Mouse (Mus musculus): ENCODE measurements around the gene Ankrd10.
"Not testable (repeated sequence)": the region's sequence is repeated elsewhere in the genome, so short reads cannot be mapped to it uniquely, and the experiment has no call there.

Ankrd10 gene

DNA sequence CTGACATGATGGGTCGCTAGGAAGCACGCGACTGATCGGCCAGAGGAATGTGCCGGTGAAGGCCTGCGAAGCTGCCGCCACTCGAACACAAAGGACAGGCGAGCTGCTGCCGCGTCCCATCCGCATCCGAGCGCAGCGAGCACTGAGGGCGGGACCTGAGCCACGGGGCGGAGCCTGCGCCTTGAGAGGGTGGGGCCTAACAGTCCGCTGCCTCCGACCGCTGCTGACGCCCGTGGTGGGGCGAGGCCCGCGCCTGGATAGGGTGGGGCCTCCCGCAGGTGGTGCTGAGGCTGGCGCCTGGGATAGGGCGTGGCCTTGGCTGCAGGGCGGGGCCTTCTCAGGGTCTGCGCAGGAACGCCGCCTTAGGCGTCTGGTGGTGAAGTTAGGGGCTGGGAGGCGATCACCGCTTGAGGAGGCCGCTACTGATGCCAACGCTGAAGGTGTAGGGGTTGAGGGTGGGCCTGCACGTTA, at the start of gene Ankrd10:
TSS of gene Ankrd10 (minus strand) at position 147 of the 471 bp plus-strand sequence.
- DNase-seq = peak; percentile 90 to 96

DNA sequence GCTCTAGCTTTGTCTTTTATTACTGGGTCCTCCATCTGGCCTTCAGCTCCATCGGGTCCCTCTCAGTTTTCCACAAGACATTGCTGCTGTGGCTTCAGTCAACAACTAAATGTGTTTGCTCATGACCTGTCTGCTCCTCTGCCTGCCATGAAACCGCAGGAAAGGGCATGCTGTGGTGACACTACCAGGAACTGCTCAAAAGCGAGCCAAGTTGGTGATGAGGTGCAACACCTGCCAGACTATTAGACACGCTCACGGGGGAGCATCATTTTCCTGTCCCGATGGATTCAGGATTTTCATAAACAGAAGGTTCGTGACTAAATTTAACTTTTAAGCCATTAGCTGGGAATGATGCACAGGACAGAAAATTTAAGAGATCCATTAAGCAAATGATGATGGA, 49.0 kb upstream of the Ankrd10 start:
- no peak for DNase-seq

DNA sequence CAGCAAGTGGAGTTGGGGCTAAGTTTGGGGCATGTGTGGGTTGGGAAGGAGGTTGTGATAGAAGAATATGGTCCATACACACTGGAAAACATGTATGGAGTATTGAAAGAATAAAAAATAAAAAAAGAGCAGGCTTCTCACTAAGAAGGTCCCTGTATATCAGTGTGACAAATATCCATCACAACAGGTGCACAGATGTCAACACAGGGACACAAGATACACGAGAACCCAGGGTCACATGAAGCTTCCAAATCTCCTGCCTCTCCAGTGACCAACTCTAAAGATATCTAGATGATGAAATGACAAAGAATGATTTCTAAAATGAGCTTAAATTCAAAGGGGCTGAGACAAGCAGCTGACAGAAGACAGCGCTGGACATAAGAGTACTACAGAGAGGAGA, 32.8 kb upstream of the Ankrd10 start:
- DNase-seq = no peak

DNA sequence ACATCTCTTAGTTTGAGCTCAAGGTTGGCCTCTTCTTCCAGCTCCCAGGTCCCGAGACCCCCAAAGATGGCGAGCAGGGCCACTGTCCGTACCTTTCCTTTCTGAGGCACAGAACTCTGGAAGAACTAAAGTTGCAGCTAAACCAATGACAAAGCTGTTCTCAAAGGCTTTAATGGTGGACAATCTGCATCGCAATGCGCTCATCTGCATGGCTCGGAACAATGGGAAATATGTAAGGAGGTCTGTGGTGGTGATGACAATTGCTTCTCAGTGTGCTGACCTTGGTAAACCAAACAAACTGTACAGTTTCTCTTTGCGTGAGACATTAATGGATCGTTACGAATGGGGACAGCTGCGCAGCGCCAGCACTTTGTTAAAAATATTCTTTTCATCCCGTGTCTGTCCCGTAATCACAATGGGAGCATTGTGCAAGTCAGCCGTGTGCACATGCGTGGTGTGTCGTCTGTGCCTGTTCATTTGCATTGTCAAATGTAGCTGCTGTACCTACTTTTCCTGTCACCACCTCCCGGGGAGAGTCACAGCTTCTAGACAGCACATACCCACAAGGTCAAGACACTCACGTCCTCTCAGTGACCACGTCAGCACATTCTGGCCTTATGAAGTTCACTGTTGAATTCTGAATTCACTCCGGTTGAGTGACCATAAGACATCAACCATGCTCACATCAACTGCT, 30.6 kb upstream of the Ankrd10 start:
- DNase-seq = not testable (repeated sequence)

DNA sequence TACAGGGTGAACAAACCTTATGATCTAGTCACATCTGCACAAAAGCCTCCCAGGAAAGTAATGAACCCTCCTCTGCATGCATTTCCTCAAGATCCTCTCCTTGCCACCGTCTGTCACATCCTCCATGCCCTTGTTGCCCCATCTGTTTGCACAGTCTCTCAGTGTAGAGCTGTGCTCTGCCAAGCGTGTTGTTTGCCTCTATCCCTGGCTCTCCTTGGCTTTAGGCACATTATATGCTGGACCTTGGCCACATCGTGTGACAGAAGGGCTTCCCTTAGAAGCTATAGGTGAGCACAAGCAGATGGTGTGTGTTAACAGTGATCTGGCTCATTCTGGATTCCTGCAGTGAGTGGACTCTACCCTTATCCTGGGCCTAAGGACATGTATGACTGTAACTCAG, 26.4 kb upstream of the Ankrd10 start:
- DNase-seq = peak; percentile 52 to 58

DNA sequence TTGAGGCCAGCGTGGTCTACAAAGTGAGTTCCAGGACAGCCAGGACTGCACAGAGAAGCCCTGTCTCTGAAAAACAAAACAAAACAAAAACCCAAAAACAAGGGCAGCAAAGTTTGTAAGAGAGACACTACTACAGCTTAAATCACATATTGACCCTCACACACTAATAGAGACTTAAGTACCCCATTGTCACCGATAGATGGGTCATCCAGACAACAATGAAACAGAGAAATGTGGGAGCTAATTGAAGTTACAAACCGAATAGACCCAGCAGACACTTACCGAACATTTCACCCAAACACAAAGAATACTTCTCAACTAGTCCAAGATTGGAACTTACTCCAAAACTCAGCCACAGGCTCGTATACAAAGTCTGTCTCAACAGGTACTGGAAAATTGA, 14.5 kb upstream of the Ankrd10 start:
- no peak for DNase-seq

- no peak for DNase-seq
Measured at GRCm38 (mm10) chr8:11643123-11643522, 7.6 kb upstream of the Ankrd10 start.

DNA sequence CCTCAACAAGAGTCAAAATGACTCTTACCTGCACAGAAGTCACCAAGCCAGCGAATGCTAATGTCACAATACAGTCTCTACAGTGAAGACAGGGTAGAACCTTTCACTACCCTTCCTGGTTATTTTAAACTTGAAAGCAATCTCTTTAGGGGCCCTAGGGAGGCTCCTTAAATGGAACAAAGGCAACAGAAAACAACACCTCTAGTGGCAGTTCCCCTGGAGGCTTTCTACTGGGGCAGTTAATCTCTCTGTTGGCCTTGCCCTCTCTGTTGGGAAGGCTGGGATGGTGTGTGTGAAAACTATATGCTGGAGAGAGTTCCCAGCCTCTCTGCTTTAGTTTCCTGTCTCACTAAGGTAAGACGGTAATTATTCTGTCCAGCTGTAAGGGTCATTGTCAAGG, 5.0 kb upstream of the Ankrd10 start:
- DNase-seq = no peak

DNA sequence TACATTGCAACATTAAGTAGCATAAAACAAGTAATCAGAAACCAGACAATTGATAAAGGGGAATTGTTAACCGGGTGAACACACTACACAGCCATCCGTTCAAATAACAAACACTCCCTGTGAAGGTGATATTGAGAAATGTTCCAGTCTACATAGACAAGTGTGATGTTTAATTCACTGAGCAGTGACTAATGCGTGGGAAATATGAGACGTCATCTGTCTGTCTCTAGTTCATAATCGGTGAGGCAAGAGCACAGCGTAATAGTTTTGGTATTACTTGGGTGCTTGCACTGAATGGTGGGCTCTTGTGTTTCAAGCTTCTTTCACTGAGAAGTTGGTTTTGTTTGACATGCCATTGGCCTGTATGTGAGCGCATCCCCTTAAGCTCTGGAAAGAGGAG, 2.0 kb upstream of the Ankrd10 start:
- no peak for DNase-seq

DNA sequence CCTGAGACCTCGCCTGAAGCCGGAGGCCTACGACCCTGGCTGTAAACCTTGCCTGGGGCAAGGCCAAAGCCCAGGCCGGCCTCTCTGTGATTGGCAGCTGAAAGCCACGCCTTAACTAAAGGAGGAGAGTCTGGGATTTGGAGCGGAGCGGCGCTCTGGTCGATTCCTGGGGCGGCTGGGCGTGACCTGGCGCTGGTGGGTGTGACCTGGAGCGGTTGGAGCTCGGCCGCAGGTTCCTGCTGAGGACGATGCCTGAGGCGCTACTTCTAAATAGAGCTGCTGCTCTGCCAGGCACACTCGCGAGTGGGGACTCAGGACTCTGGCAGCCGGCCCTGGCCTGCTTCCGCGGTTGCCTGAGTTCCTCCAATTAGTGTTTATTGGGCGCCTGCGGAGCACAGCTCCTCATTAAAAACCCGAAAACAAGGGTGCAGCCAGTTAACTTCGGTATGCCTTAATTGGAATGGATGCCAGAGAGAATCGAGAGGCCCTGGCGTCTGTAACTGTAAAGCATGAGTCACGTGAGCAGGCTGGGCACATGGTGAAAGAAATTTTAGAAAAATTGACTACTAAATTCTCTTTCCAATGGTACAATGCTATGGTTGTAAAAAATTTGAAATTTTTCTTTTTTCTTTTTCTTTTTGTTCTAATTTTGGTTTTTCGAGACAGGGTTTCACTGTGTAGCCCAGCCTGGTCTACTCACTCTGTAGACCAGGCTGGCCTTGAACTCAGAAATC, 934 bp upstream of the Ankrd10 start:
- peak; percentile 73 to 76 for DNase-seq

- DNase-seq = peak; percentile 64 to 71
Measured at GRCm38 (mm10) chr8:11635012-11635577, 462 bp downstream of the Ankrd10 start.

DNA sequence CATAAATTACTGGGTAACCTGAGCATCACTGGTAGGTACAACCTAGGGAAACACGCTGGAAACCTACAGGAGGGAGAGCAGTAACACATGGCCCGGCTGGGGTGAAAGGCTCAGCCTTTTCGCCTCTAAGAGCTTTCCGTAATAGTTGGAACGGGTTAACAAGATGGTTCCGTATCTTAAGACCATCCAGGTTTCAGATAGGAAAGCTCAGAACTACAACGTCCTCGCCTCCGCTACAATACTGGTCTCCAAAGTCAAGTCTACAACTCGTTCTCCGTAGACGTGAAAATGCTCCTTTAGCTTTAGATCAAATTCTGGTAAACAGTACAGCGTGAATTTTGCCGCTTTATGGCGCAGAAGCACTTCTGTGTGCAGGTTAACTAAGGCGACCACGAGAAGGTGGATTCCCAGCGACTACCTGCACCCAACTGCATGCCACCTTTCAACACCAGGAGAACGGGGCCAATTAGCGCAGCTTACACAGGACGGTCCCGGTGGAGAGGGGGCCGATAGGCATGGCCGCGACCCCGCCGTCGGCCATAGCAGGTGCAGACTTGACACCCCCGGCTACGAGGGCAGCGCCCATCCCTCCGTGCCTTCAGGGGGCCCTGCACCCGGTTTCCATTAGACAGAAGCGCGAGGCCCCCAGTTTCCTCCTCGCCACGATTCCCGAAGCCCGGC, 1.1 kb downstream of the Ankrd10 start:
- DNase-seq = no peak

DNA sequence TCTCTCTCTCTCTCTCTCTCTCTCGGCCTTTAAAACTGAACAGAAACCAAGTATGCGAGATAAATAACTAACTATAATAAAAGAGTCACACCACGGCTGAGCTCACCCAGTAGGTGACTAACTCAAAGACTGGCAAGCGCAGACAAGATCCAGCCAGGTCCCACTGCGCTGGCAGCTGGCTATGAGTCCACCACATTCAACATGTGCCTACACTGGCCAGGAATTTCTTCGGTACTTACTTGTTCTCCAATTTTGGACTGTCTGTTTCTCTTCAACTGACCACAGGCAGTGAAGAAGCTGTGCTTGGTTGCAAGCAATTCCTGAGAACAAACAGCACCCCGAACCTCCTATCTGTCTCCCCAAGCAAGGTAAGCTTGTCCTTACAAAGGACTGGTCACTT, 2.1 kb downstream of the Ankrd10 start:
- DNase-seq = peak; percentile 19 to 23

- peak in 1 of 2 experiments; percentile 10 for DNase-seq
Measured at GRCm38 (mm10) chr8:11632406-11632805, 3.2 kb downstream of the Ankrd10 start.

DNA sequence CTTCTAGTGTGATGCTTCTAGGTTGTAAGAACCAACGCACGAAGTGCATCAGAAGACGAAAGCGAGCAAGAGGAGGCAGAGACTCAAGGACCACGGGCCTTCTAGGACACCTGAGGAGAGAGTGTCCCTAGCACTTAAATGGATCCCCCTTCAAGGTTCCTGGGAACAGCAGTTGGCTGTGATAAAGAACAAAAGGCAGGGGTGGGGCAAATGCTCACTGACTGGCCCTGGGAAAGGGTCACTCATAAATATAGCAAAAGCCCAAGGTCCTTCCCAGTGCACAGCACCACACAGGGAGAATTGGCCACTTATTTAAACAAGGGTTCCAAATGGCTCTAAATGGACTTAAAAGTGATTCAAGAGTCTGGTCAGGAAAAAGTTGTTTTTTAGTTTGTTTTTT, 6.4 kb downstream of the Ankrd10 start:
- DNase-seq = no peak

DNA sequence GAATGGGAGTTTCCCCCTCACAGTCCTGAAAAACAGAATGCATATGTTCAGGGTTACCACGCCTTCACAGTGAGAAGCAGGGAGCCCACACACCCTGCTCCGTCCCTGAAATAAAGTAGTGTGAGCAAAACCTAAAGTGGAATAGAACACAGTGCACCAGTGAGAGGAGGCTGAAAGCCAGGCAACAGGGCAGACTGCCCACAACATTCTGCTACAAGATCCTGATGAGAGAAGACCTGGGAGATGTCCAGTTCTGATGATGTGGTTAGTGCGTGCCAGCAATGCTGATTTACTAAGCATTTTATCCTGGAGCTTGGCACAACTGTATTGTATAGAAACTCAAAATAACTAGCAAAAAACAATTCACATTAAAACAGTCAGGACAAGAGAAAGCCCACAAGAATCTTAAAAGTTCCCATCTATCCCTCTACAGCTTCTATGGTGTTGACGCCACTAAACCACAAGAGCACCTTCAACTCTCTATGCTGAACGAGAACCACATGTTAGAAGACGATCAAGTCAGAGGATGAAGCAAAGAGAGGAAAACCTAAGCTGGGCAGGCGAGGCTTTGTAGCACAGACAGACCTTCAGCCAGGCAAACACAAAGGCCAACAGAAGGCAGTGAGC, 6.9 kb downstream of the Ankrd10 start:
- DNase-seq = peak; percentile 40 to 46

DNA sequence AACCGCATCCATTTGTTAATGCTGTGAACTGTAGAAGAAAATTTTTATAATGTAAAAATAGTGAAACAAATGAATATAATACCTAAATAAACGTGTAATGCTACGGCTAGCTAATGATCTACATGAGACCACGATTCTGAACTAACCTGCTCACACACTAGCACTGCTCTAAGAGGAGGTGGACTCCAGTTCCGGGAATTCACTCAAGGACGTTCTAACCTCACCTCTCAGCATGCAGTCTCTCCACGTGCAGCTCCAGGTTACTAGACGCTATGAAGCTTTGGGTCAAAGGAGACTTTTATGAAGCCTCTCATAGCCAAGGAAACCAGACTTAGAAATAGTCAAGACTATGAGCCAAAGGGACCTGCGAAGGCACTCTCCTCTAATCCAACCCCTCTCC, 7.8 kb downstream of the Ankrd10 start:
- DNase-seq = no peak

- DNase-seq = no peak
Measured at GRCm38 (mm10) chr8:11625084-11625483, 10.5 kb downstream of the Ankrd10 start.

- no peak for DNase-seq
Measured at GRCm38 (mm10) chr8:11619091-11619490, 16.5 kb downstream of the Ankrd10 start.

- DNase-seq = no peak
Measured at GRCm38 (mm10) chr8:11618063-11618462, 17.5 kb downstream of the Ankrd10 start.

DNA sequence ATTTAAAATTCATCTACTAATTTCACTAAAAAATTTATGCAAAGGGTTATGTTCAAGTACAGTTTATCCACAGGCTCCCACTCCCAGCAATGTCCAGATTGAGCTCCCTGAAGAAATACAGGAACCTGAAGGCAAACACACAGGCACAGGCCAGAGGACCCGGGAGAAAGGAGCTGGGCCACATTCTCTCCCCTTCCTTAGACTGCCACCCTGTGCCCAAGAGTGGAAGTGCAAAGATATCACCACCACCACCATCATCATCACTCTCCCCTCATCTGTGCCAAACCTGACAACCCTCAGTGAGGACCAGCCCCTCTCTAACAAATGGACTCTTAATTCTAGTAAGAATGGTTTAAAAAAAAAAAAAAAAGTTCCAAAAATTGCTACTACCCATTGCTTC, 19.3 kb downstream of the Ankrd10 start:
- DNase-seq = peak; percentile 52 to 58

GRCm38 (mm10) chr8:11614126-11614835, 21.3 kb downstream of the Ankrd10 start:
- no peak for DNase-seq

Data from cerebellum, postnatal 36 days (tissue).